Mouse (Mus musculus): ENCODE results near the gene Fhod1. TPM values are rescaled to one million over a fixed set of nuclear protein-coding genes. Genes with fewer than 3 reads are reported as not detected.

Fhod1 gene
- total RNA-seq, 2 experiments from 2014 or later: 6.1 to 7.2 TPM

GRCm38 (mm10) chr8:105325641-105326093 lies 22.1 kb downstream of the Fhod1 start:
- no peak for DNase-seq (ENCODE audit: low spot score)
- intact Hi-C loops (cut with DNase I): loop anchor here (2.0 kb wide), 1 partner anchor 27 kb away; no protein-coding TSS in a partner anchor

- intact Hi-C loops (cut with DNase I): no loop called here
These were observed 24.6 kb downstream of the Fhod1 start for GRCm38 (mm10) chr8:105323183-105323582.

DNA sequence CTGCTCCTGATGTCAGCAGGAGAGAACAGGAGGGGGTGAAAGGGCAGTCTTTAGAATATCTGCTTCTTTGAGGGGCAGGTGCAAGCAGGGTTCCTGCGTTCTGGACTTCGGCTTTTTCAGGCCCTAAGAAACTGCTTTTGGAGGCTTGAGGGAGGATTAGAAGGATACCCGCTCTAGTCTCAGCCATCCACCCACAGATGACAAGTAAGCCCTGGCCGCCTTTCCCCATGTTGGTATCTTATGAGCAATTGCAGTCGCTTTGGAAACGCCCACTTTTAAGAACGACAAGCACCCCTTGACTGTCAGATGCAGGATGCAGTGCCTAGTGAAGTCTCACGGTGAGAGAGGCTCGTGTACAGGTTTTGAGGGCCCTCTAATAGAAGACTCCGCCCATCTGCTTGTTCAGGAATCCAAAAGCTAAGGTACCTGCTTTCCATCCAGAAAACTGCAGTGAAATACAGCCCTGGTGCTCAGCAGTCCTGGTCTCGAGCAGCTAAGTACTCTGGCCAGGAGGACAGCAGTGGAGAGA lies 29.0 kb downstream of the Fhod1 start:
- no peak for DNase-seq (ENCODE audit: low spot score)
- intact Hi-C loops (cut with DNase I): no loop called here

More at GRCm38 (mm10) chr8:105323183-105323582, 24.6 kb downstream of the Fhod1 start:
- DNase-seq (ENCODE audit: low spot score): no peak

DNA sequence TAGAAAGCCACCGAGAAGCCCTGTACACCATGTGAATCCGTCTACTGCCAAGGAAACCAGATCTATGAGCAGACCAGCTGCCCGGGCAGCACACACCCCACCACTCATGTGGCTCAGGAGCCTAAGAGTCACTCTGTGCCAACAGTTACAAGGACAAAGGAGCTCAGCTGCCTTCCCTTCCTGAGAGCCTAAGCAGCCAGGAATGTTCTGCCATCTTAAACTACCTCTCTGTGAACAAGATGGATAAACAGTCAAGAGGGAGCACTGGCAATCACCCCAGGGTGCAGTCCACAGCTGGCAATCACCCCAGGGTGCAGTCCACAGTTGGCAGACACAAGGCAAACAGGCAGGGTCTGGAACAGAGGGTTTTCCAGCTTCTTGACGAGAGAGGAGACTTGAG lies 29.8 kb downstream of the Fhod1 start:
- no peak for DNase-seq (ENCODE audit: low spot score)
- intact Hi-C loops (cut with DNase I): no loop called here

GRCm38 (mm10) chr8:105315073-105315769 lies 32.5 kb downstream of the Fhod1 start:
- no peak for DNase-seq (ENCODE audit: low spot score)
- intact Hi-C loops (cut with DNase I): no loop called here

- intact Hi-C loops (cut with DNase I): no loop called here
These were observed 33.9 kb downstream of the Fhod1 start for GRCm38 (mm10) chr8:105313622-105314402.

DNA sequence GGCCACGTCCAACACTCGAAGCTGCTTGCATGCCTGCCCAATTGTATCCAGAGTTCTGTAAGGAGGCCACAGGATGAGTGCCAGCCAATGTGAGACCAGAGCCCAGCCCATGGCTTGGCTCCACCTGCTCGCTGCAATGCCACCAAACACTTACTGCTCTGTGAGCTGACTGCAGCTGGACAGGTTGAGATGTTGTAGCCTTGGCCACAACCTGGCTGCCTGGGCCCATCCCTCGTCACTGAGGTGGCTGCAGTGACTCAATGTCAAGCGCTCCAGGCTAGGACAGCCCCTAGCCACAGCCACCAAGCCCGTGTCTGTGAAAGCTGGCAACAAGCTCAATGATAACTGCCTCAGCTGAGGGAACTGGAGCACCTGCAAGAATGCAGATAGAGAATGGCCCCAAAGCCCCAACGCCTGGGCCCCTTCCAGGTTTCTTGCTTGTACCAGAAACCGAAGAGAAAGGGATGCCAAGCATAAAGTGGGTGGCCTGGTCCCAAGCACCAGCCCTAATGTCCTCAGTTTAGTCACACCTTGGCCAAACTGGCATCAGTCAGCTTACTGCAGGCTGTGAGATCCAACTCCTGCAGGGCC lies 34.8 kb downstream of the Fhod1 start:
- no peak for DNase-seq (ENCODE audit: low spot score)
- intact Hi-C loops (cut with DNase I): no loop called here

More at GRCm38 (mm10) chr8:105313622-105314402, 33.9 kb downstream of the Fhod1 start:
- DNase-seq (ENCODE audit: low spot score): no peak

DNA sequence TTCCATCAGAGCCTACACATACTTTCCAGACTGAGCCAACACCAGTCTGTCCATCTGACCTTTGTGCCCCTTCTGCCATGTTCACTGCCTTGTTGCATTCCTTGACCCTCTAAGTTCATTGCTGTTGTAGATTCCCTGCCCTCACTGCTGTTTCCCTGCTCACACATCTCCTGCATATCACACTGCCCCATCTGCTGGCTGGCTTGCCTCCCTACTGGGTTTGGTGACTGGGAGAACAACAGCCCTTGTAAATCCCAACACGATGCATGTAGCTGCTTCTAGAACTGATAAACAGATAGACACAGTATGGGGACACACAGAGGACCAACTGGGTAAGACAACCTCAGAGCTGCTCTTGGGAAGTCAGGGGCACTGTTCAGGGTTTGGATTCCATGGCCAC lies 36.0 kb downstream of the Fhod1 start:
- intact Hi-C loops (cut with DNase I): no loop called here
- no peak for DNase-seq (ENCODE audit: low spot score)

- no peak for DNase-seq (ENCODE audit: low spot score)
- intact Hi-C loops (cut with DNase I): no loop called here
These were observed 37.6 kb downstream of the Fhod1 start for GRCm38 (mm10) chr8:105310118-105310517.

DNA sequence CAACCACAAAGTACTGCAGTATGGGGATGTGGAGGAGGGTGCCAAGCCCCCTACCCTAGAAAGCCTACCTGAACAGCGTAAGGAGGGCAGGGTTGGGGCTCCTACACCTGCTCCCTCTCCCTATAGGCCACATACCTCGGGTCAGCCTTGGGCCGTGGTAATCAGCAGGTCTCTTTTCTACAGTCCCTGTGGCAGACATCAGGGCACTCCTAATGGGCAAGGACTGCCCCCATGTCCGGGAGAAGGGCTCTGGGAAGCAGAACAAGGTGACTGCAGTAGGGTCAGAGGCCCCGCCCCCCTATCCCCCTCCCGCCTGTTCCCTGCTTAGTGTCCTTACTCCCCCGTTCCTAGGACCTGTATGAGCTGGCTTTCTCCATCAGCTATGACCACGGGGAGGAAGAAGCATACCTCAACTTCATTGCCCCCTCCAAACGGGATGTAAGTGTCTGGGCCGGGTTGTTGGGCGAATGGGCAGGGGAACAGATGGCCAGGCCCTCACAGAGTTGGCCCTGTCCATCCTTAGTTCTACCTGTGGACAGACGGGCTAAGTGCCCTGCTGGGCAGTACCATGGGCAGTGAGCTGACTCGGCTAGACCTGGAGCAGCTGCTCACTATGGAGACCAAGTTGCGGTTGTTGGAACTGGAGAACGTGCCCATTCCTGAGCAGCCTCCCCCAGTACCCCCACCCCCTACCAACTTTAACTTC lies 38.5 kb downstream of the Fhod1 start:
- DNase-seq (ENCODE audit: low spot score): no peak
- intact Hi-C loops (cut with DNase I): no loop called here

DNA sequence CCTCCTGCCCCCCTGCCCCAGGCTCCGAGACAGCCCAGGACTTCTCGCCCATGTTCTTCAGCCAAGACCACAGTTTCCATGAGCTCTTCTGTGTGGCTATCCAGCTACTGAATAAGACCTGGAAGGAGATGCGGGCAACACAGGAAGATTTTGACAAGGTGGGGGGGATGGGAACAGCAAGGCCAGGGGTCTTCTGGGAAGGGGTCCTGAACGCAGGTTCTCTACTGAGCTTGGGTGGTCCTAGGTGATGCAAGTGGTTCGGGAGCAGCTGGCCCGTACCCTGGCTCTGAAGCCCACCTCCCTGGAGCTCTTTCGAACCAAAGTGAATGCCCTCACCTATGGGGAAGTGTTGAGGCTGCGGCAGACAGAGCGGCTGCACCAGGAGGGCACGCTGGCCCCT lies 39.3 kb downstream of the Fhod1 start:
- DNase-seq (ENCODE audit: low spot score): no peak
- intact Hi-C loops (cut with DNase I): no loop called here

GRCm38 (mm10) chr8:105307670-105308069 lies 40.1 kb downstream of the Fhod1 start:
- DNase-seq (ENCODE audit: low spot score): no peak
- intact Hi-C loops (cut with DNase I): no loop called here

GRCm38 (mm10) chr8:105306146-105306691 lies 41.5 kb downstream of the Fhod1 start:
- intact Hi-C loops (cut with DNase I): no loop called here
- no peak for DNase-seq (ENCODE audit: low spot score)

DNA sequence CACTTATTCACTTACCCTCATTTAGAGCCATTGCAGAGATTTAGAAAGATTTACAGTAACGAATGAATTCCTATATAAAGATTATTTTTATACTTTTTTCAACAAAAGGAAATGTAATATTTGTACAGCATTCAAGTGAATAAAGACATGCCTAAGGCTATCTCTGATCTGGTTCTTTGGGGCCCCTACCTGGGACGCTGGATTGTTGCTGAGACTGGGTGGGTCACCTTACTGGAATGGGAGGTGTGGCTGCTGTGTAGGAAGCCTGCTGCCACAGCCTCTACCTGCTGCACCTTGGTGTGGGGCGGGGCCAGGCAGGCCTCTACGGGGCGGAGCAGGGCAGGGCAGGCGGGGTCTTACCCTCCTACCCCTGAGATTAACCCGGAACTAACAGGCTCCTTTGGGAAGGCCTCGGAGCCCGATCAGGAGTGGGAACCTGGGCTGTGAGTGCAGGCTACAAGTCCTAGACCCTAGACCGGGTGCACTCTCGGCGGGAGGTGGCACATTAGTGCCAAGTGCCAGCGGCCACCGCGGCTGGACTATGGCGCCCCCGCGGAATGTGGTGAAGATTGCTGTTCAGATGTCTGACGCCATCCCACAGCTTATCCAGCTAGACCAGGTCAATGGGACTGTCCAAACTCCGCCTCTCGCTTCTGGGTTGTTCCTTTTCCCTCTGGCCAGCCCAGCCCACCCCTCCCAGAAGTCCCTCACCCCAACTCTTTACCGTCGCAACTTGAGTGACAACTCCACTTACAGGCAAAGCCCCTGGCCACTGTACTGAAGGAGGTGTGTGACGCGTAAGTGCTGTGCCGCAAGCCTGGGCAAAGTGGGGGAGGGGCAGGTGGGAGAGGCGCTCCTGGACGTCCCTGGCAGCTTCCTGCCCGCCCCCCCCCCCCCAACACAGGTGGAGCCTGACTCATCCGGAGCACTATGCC lies 42.3 kb downstream of the Fhod1 start, which contains the start of gene Elmo3:
Gene Elmo3, plus strand, starts transcription at position 391 of the 935 bp plus-strand sequence.
- DNase-seq (ENCODE audit: low spot score): no peak

DNA sequence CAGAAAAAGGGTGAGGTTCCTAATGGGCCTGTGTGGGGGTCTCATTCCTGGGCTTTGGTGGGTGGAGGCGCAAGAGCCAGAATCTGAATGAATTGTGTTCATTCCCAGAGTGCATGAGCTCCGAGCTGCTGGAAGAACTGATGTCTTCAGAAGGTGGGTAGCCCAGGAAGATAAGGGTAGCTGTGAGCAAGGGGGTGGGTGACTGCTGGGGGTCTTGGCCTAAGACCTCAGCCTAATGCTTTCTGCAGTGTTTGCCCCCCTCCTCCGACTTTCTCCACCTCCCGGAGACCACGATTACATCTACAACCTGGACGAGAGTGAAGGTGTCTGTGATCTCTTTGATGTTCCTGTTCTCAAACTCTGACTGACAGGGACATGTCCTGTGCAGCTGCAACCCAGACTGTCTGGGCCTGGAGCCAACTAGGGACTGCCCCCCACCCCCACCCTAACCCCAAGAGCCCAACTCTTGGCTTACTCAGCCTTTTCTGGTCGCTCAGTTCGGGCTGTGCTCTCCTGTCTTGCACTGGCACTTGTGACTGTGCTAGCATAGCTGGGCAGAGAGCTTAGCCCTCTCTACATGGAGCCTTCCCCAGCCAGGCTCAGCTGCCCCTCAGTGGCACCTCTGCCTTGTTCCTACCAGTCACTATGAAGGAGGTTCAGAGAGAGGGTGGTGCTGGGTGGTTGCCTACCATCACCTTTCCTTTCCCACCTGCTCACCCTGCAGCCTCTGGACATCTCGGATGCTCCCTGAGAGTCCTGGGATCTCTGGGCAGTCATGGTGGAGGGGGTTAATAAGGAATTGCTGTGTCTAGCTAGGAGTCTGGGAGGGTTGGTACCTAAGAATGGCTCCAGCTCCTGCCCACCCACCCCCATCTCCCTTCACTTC lies 43.2 kb downstream of the Fhod1 start:
- intact Hi-C loops (cut with DNase I): no loop called here
- DNase-seq (ENCODE audit: low spot score): no peak

More for the DNA sequence above, 42.3 kb downstream of the Fhod1 start, which contains the start of gene Elmo3:
- intact Hi-C loops (cut with DNase I): no loop called here

- no peak for DNase-seq (ENCODE audit: low spot score)
- intact Hi-C loops (cut with DNase I): no loop called here
These were observed 43.9 kb downstream of the Fhod1 start for GRCm38 (mm10) chr8:105303874-105304273.

GRCm38 (mm10) chr8:105303396-105303795 lies 44.4 kb downstream of the Fhod1 start:
- no peak for DNase-seq (ENCODE audit: low spot score)
- intact Hi-C loops (cut with DNase I): no loop called here
